Mouse (Mus musculus) myocyte (in vitro differentiated cells): Measurements from ENCODE around the gene 2310007B03Rik.

Source experiments
- CEBPB ChIP-seq: IDR thresholded peaks from 2 replicates; pipeline ENCODE4 v1.6.1; 2011; ENCODE audit warnings: mild to moderate bottlenecking, moderate library complexity; ENCODE audit not compliant: poor library complexity, insufficient read depth, severe bottlenecking
- E2F4 ChIP-seq: IDR thresholded peaks from one replicate; pipeline ENCODE4 v1.6.1; 2011; ENCODE audit warnings: mild to moderate bottlenecking, control low read depth, moderate library complexity; ENCODE audit not compliant: insufficient read depth
- MAX ChIP-seq: IDR thresholded peaks from one replicate; pipeline ENCODE4 v1.6.1; 2011; ENCODE audit warnings: low read depth, mild to moderate bottlenecking, control low read depth
- MYOD1 ChIP-seq, 3 experiments: IDR thresholded peaks; one replicate each; pipeline ENCODE4 v1.6.1; 2011; ENCODE audit warnings: control low read depth in 2 of 3, low read depth in 2 of 3, mild to moderate bottlenecking in 2 of 3, moderate library complexity in 1 of 3; ENCODE audit not compliant: insufficient read length in 2 of 3, control insufficient read depth in 1 of 3
- MYOG ChIP-seq, 3 experiments: IDR thresholded peaks; one replicate each; pipeline ENCODE4 v1.6.1; 2011; ENCODE audit warnings: control low read depth in 2 of 3, low read depth in 2 of 3, mild to moderate bottlenecking in 2 of 3; ENCODE audit not compliant: insufficient read length in 2 of 3, control insufficient read depth in 1 of 3, insufficient read depth in 1 of 3
- POLR2A ChIP-seq: IDR thresholded peaks from one replicate; pipeline ENCODE4 v1.6.1; 2011; ENCODE audit warnings: low read depth, mild to moderate bottlenecking, control low read depth, moderate library complexity; ENCODE audit not compliant: insufficient read length
- POLR2AphosphoS2 ChIP-seq: IDR thresholded peaks from one replicate; pipeline ENCODE4 v1.6.1; 2011; ENCODE audit warnings: low read depth, control low read depth; ENCODE audit not compliant: insufficient read length
- REST ChIP-seq: IDR thresholded peaks from one replicate; pipeline ENCODE4 v1.6.1; 2011; ENCODE audit warnings: mild to moderate bottlenecking, control low read depth, moderate library complexity; ENCODE audit not compliant: insufficient read depth, insufficient read length
- SRF ChIP-seq: IDR thresholded peaks from one replicate; pipeline ENCODE4 v1.6.1; 2011; ENCODE audit warnings: low read depth; ENCODE audit not compliant: control insufficient read depth, insufficient read length
- TCF12 ChIP-seq: IDR thresholded peaks from one replicate; pipeline ENCODE4 v1.6.1; 2011; ENCODE audit warnings: mild to moderate bottlenecking, control low read depth; ENCODE audit not compliant: poor library complexity, insufficient read depth, severe bottlenecking
- TCF3 ChIP-seq: IDR thresholded peaks from one replicate; pipeline ENCODE4 v1.6.1; 2011; ENCODE audit warnings: low read depth, control low read depth; ENCODE audit not compliant: insufficient read length
- USF1 ChIP-seq: IDR thresholded peaks from one replicate; pipeline ENCODE4 v1.6.1; 2011; ENCODE audit warnings: low read depth, mild to moderate bottlenecking, control low read depth, moderate library complexity

GRCm38 (mm10) chr1:93182281-93182680, 21.5 kb upstream of the 2310007B03Rik start:
- no peak for TF ChIP-seq TCF12
- no peak for TF ChIP-seq POLR2A
- no peak for TF ChIP-seq CEBPB
- no peak for TF ChIP-seq MAX
- no peak for TF ChIP-seq REST
- no peak for TF ChIP-seq USF1
- TF ChIP-seq MYOD1 (IDR thresholded peaks at IDR 0.05; ENCODE audit: control insufficient read depth in 1 of 3, insufficient read length in 2 of 3, low read depth in 2 of 3): no peak
- no peak for TF ChIP-seq E2F4
- TF ChIP-seq POLR2AphosphoS2: no peak
- no peak for TF ChIP-seq TCF3
- no peak for TF ChIP-seq MYOG (IDR thresholded peaks at IDR 0.05; ENCODE audit: control insufficient read depth in 1 of 3, insufficient read depth in 1 of 3, insufficient read length in 2 of 3, low read depth in 2 of 3)
- no peak for TF ChIP-seq SRF
